Mouse (Mus musculus): ENCODE measurements around the gene Arhgef25. TPM values are rescaled to one million over a fixed set of nuclear protein-coding genes. Genes with fewer than 3 reads are reported as not detected.

The Arhgef25 gene
- total RNA-seq (2022), result 10 to 100 TPM in 3 of 4 experiments, 1 to 10 TPM in 1; 8.1 to 13.4 (median 10.8) TPM

- peak; percentile 69 for DNase-seq (ENCODE audit: low spot score)
Observed at GRCm38 (mm10) chr10:127189651-127190381, at the start of gene Arhgef25. Gene Arhgef25 (minus strand): TSS chr10:127190083.

- DNase-seq (ENCODE audit: low spot score), result no peak
Observed at GRCm38 (mm10) chr10:127238241-127238824, 48.5 kb upstream of the Arhgef25 start.

GRCm38 (mm10) chr10:127236541-127236940 lies 46.7 kb upstream of the Arhgef25 start:
- no peak for DNase-seq (ENCODE audit: low spot score)

DNA sequence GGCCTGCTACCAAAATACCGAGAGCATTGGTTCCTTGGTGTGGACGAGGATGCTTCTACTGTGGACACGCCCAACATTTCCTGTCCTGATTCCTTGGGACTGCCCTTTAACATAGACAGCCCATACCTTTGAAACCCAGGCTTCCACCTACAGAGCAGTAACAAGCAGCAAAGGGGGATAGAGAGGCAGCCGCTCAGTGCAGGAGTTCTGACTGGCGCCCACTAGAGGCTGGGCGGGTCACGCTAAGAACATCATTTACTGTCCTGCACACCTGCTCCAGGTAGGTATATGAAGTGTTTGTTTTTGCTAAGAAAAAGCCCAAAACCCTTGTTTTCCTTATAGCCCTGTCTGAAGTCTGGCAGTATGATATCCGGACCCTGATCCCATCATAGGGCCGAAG lies 43.3 kb upstream of the Arhgef25 start:
- DNase-seq (ENCODE audit: low spot score), result no peak

DNA sequence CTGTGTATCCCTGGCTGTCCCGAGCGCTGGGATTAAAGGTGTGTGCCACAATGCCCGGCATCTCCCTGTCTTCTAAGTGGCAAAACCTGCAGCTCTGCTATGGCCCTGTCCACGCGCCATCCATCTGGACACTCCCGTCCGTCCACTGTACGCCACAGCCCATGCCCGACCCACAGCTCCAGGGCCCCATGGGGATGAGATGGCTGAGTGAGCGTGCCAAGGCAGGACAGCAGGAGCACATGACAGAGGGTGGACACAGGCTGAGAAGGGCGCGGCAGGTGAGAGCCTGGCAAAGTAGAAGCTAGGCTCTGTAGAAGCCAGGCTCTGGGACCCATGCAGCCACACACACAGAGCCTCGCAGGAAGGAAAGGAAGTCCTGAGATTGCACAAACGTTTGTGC lies 41.9 kb upstream of the Arhgef25 start:
- no peak for DNase-seq (ENCODE audit: low spot score)

DNA sequence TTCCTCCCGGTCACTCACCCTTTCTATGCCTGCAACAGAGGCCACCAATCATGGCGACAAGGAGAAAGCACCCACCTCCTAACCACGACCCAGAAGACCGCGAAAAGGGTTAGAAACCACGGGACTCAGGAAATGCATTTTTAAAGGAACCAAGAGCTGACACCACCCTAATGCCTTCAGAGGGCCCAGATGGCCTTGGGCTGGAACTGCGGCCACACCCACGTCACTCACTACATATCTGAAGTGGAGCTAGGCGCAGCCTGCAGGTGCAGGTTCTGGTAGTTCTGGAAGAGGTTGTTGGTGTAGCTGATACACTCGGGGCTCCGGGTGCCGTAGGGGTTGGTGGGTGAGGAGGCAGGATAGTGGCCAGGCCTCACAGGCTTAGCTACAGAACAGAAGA lies 40.8 kb upstream of the Arhgef25 start:
- DNase-seq (ENCODE audit: low spot score), result no peak

GRCm38 (mm10) chr10:127228897-127229296 lies 39.0 kb upstream of the Arhgef25 start:
- DNase-seq (ENCODE audit: low spot score), result peak; percentile 87

DNA sequence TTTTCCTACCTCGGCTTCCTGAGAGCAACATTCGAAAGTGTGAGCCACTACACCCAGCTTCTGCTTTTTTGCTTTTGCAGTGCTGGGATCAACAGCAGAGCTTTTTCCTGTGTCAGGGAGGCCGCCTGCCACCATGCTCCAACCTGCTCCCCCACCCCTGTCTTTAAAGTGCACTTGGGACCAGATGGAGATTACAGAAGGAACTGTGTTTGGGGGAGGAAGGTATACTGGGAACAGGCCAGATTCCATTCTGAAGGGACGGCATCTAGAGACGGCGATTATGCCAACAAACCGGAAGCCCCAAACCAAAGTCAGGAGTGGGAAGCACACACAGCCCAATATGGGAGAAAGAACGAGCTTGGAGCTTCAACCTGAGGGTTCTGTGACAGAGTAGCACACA lies 37.3 kb upstream of the Arhgef25 start:
- no peak for DNase-seq (ENCODE audit: low spot score)

DNA sequence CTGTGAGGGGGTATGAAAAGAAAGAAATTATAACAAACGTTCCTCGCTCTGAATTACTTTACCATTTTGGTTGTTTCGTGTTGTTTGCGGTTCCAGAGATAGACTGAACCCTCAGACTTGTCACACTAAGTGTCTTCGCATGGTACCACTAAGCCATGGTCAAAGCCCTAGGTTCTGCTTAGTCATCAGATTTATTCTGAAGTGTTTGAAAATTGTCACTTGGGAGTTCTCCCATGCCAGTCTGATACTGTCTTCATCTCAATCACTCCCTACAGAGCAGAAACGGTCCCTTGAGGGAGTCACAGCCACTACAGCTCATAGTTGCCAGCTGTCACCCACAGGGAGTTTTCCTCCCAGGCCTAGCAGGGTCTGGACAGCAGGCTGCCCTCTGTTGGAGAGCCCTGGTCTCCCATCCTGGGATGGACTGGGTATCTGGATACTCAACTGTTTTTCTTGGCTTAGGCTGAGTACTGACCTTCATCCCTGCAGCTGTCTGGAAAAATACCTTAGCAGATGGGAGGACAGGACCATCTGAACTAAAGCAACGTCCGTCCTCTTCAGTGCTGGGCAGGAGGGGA lies 36.5 kb upstream of the Arhgef25 start:
- DNase-seq (ENCODE audit: low spot score), result no peak

DNA sequence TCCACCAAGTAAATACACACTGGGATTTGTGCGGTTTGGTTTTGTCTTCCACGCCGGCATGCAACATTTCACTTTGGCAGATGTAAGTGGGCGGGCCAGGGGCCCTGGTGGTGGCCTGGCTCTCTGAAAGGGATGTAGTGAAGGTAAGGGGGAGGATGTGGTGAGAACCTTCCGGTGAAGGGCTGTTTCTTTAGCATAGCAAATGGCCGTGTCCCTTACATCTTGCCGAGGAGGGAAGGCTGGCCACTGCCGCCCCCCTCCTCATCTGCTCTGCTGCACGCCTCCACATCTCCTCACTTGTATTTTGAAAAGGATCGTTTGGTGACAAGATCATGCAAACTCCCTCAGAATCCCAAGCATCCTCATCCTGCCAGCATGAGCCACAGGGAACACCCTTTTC lies 35.8 kb upstream of the Arhgef25 start:
- DNase-seq (ENCODE audit: low spot score), result no peak

DNA sequence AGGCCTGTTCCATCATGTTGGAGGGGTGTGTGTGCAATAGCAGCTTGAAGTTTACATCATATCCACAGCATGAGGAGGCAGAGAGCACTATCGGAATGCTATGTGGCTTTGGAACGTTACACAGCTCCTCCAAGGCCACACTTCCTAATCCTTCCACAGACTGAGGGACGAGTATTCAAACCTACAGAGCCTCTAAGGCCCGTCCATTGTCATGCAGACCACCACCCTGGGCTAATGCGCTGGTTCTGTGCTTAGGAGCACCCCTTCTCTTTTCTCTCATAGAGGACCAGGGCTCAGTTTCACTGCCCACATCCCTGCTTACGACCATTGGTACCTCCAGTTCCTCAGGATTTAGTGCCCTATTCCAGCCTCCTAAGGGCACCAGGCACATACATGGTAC lies 35.3 kb upstream of the Arhgef25 start:
- DNase-seq (ENCODE audit: low spot score), result no peak

DNA sequence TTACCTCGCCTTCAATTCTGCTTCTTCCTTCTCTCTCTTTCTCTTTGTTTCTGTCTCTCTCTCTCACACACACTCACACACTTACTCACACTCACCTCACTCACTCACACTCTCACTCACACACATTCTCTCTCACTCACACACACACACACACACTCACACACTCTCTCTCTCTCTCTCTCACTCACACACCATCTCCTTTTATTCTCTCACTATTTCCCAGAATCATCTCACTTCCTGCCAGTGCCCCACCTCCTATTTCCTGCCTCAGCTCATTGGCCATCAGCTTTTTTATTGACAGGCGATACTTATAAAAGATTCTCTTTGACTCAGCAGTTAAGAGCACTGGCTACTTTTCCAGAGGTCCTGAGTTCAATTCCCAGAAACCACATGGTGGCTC lies 28.5 kb upstream of the Arhgef25 start:
- DNase-seq (ENCODE audit: low spot score), result no peak

- DNase-seq (ENCODE audit: low spot score), result no peak
Observed at GRCm38 (mm10) chr10:127217177-127217576, 27.3 kb upstream of the Arhgef25 start.

GRCm38 (mm10) chr10:127216456-127216855 lies 26.6 kb upstream of the Arhgef25 start:
- no peak for DNase-seq (ENCODE audit: low spot score)

GRCm38 (mm10) chr10:127214422-127214803 lies 24.5 kb upstream of the Arhgef25 start:
- DNase-seq (ENCODE audit: low spot score), result no peak

GRCm38 (mm10) chr10:127213704-127214421 lies 24.0 kb upstream of the Arhgef25 start:
- no peak for DNase-seq (ENCODE audit: low spot score)

DNA sequence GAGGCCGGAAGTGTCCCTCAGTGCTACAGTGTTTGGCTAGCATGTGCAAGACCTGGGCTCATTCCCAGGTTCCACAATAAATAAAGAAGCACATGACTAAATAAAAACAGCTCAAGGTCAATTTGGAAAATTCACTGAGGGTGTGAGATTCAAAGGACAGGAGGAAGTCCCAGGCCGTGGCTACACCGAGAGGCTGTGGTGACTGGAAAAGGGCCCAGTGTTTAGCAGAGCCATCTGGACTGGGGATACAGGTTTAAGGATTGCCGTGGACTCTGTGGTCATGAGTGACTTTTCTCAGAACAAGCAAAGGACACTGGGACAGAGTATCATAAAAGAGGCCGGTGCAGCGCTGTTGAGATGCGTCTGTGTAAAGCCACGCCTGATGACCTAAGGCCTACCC lies 23.4 kb upstream of the Arhgef25 start:
- DNase-seq (ENCODE audit: low spot score), result no peak

DNA sequence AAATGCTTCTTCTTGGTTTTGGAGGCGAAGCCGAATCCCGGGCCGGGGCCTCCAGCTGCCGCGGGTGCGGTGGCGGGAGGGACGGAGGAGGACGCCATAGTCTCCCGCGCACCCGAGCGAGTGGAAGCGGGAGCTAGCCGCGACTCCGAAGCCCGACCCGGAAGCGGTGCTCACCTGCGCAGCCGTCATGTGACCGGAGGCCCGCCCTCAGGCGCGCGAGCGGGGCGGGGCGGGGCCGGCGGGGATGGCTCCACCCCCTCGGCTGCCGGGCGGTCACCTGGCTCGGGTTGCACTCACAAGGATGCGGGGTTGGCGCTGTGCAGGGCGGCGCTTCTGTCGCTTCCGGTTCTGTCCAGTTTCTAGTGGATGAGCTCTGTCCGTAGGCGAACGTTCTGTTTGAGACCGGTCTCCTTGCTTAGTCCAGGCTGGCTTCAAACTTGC lies 21.6 kb upstream of the Arhgef25 start, which contains the start of gene Pip4k2c:
Gene Pip4k2c (minus strand): TSS at position 172 of the 441 bp plus-strand sequence.
- DNase-seq (ENCODE audit: low spot score), result peak; percentile 82

GRCm38 (mm10) chr10:127210961-127211405 lies 21.1 kb upstream of the Arhgef25 start:
- no peak for DNase-seq (ENCODE audit: low spot score)

DNA sequence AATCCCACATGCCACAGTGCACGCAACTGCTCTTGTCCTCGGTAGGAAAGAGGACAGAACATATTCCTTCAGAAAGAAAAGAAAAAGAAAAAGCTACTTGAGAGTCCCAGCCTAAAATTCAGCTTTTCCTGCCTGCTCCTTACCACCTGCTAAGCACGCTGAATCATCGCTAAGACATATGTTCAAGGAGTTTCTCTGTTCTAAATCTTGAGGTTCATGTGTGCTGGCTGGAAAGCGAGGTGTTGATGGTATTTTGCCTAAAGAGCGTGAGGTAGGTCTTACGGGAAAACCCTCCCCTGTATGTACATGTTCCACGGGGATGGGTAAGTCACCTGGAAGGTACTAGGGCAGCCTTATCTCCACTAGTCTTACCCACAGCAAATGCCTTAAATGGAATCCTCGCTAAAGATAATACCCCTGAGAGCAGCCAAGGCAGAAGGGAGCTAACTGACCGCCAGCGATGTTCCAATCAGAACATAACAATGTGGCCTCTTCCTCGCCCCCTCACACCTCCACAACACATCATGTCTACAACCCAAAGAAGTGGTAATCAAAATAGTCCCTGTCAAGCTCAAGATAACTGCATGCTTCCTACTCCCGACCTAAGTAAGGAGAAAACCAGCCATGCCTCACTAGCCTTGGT lies 20.2 kb upstream of the Arhgef25 start:
- DNase-seq (ENCODE audit: low spot score), result no peak

- DNase-seq (ENCODE audit: low spot score), result no peak
Observed at GRCm38 (mm10) chr10:127208921-127209320, 19.0 kb upstream of the Arhgef25 start.

DNA sequence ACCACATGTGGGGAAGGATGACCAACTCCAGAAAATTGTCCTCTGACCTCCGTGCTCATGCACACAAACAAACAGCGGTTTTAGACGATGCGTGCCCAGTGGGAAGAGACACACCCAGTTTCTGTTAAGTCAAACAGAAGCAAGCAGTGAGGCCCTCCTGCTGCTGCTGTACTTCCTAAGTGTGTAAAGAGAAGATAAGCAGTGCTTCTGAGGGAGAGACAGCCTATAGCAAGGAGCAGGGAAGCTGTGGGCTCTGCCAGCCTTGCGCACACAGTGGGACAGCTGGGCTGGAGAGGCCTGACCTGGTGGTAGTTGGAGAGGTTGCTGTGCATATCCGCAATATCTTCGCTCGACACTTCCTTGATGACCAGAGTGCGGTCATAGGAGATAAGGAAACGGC lies 15.5 kb upstream of the Arhgef25 start:
- DNase-seq (ENCODE audit: low spot score), result no peak

All from heart, adult 8-10 months (tissue).